Mouse (Mus musculus) cerebellum, adult 2 months (tissue): Measurements from ENCODE around the gene Stk38l.

ENCODE experiments used
- CTCF ChIP-seq: fragments of 200-500 bp; IDR thresholded peaks from 2 replicates; pipeline ENCODE4 v1.5.1; 2011; ENCODE audit warnings: low read depth, mild to moderate bottlenecking, control low read depth, low read length, moderate library complexity, borderline replicate concordance; ENCODE audit not compliant: insufficient read depth
- POLR2A ChIP-seq: fragments of 200-500 bp; IDR thresholded peaks from 2 replicates; pipeline ENCODE4 v1.6.1; 2011; ENCODE audit warnings: low read length, control low read depth, borderline replicate concordance; ENCODE audit not compliant: insufficient read depth

GRCm38 (mm10) chr6:146781566-146781965 is 56.8 kb downstream of the Stk38l start:
- TF ChIP-seq POLR2A, result no peak
- no peak for TF ChIP-seq CTCF
